Mouse (Mus musculus) heart, embryonic 10.5 days (tissue): Measurements from ENCODE around the gene Ccl1. TPM values are rescaled to one million over a fixed set of nuclear protein-coding genes. Genes with fewer than 3 reads are reported as not detected.

Experiments
- DNase-seq: peaks from one replicate; pipeline ENCODE4 v3.0.0-alpha.2; 2017; ENCODE audit warnings: low spot score
- H3K27ac ChIP-seq: fragments of 300-500 bp; sonication (generic); 2 replicates; pipeline ENCODE4 v1.5.1; 2016; ENCODE audit warnings: mild to moderate bottlenecking
- H3K27me3 ChIP-seq: fragments of 300-500 bp; sonication (generic); 2 replicates; pipeline ENCODE4 v1.6.1; 2016; ENCODE audit warnings: mild to moderate bottlenecking; ENCODE audit not compliant: poor library complexity, insufficient read depth, severe bottlenecking
- H3K36me3 ChIP-seq: fragments of 300-500 bp; sonication (generic); 2 replicates; pipeline ENCODE4 v1.6.1; 2016; ENCODE audit warnings: mild to moderate bottlenecking, moderate library complexity
- H3K4me1 ChIP-seq: fragments of 300-500 bp; sonication (generic); 2 replicates; pipeline ENCODE4 v1.6.1; 2016; ENCODE audit warnings: mild to moderate bottlenecking
- H3K4me3 ChIP-seq: fragments of 300-500 bp; sonication (generic); 2 replicates; pipeline ENCODE4 v1.5.1; 2016; ENCODE audit warnings: mild to moderate bottlenecking, moderate library complexity
- H3K9me3 ChIP-seq: fragments of 300-500 bp; sonication (generic); 2 replicates; pipeline ENCODE4 v1.6.1; 2016; ENCODE audit warnings: mild to moderate bottlenecking, moderate library complexity
- WGBS: fragments of 180-500 bp; shearing (Covaris S2); methylation state at CpG from one replicate; pipeline ENCODE4 v1.1.7; 2016; 5-methylcytosine and 5-hydroxymethylcytosine counted together
- polyA plus RNA-seq: library from polyadenylated mRNA; unstranded; fragments of >200 nt; fragmentation: Nextera tagmentation; extraction: Ambion mirVana; gene quantifications from 2 replicates; pipeline ENCODE4 v1.2.1, GENCODE M21; 2016

Gene Ccl1
- not detected in 2 replicates for polyA plus RNA-seq

- DNase-seq: no peak
- Histone ChIP-seq H3K36me3 (no peaks in the 10 kb centered on the region), H3K9me3 (no peaks in the 10 kb centered on the region), H3K4me1 (no peaks in the 10 kb centered on the region), H3K27ac (no peak within 1 kb of the TSS), H3K27me3 (peaks cover 5% of the 10 kb centered on the region), H3K4me3 (no peak within 1 kb of the TSS)
- WGBS: 69% methylated on average over 4 of the region's 4 CpGs
Measured at GRCm38 (mm10) chr11:82305590-82305989, at the start of gene Ccl1. Gene Ccl1, minus strand, starts transcription at chr11:82305690.

GRCm38 (mm10) chr11:82351039-82351438 is 45.5 kb upstream of the Ccl1 start:
- H3K36me3 ChIP-seq: no peaks in the 10 kb centered on the region

GRCm38 (mm10) chr11:82340900-82341299 is 35.4 kb upstream of the Ccl1 start:
- 44% methylated on average over 2 of the region's 2 CpGs for whole genome bisulfite sequencing
- no peaks in the 10 kb centered on the region for H3K36me3 ChIP-seq
- H3K27ac ChIP-seq: 0 out of 2 replicates have a peak overlapping the region, but pooled peaks have one; percentile 31
- no peak for DNase-seq
- no peaks in the 10 kb centered on the region for H3K9me3 ChIP-seq
- H3K4me3 ChIP-seq: no peak overlapping the region
- H3K27me3 ChIP-seq: 0 out of 2 replicates have a peak, but pooled peaks cover 4% of the 10 kb centered on the region
- H3K4me1 ChIP-seq: peaks cover 24% of the 10 kb centered on the region

More at GRCm38 (mm10) chr11:82351039-82351438, 45.5 kb upstream of the Ccl1 start:
- no peaks in the 10 kb centered on the region for H3K9me3 ChIP-seq
- H3K4me3 ChIP-seq: no peak overlapping the region
- peaks cover 6% of the 10 kb centered on the region; the same call in 1 of the 2 replicates for H3K4me1 ChIP-seq
- H3K27me3 ChIP-seq: 0 out of 2 replicates have a peak, but pooled peaks cover 4% of the 10 kb centered on the region
- 75% methylated on average over 10 of the region's 10 CpGs for WGBS
- no peak overlapping the region for H3K27ac ChIP-seq
- no peak for DNase-seq

GRCm38 (mm10) chr11:82340416-82340815 is 34.9 kb upstream of the Ccl1 start:
- DNase-seq: no peak
- Histone ChIP-seq H3K27ac (peak overlapping the region; percentile 31; the same call in 1 of the 2 replicates), H3K27me3 (0 out of 2 replicates have a peak, but pooled peaks cover 4% of the 10 kb centered on the region), H3K9me3 (no peaks in the 10 kb centered on the region), H3K36me3 (no peaks in the 10 kb centered on the region), H3K4me3 (no peak overlapping the region), H3K4me1 (peaks cover 19% of the 10 kb centered on the region)
- WGBS: 38% methylated on average over 6 of the region's 6 CpGs

GRCm38 (mm10) chr11:82339921-82340401 is 34.5 kb upstream of the Ccl1 start:
- H3K27ac ChIP-seq: peak overlapping the region; percentile 31; the same call in 1 of the 2 replicates
- DNase-seq: peak; percentile 83
- H3K4me3 ChIP-seq: no peak overlapping the region
- no peaks in the 10 kb centered on the region for H3K9me3 ChIP-seq
- 0 out of 2 replicates have a peak, but pooled peaks cover 4% of the 10 kb centered on the region for H3K27me3 ChIP-seq
- H3K4me1 ChIP-seq: peaks cover 19% of the 10 kb centered on the region
- 11% methylated on average over 7 of the region's 7 CpGs for WGBS
- no peaks in the 10 kb centered on the region for H3K36me3 ChIP-seq

GRCm38 (mm10) chr11:82313153-82313552 is 7.7 kb upstream of the Ccl1 start:
- peaks cover 12% of the 10 kb centered on the region for H3K27me3 ChIP-seq
- no peaks in the 10 kb centered on the region for H3K9me3 ChIP-seq
- H3K4me1 ChIP-seq: no peaks in the 10 kb centered on the region
- H3K27ac ChIP-seq: no peak overlapping the region
- WGBS: 38% methylated on average over 7 of the region's 7 CpGs
- no peak for DNase-seq
- H3K36me3 ChIP-seq: no peaks in the 10 kb centered on the region
- H3K4me3 ChIP-seq: no peak overlapping the region

- 27% methylated on average over 11 of the region's 12 CpGs for WGBS
- no peak overlapping the region for H3K27ac ChIP-seq
- H3K9me3 ChIP-seq: no peaks in the 10 kb centered on the region
- H3K36me3 ChIP-seq: no peaks in the 10 kb centered on the region
- H3K4me3 ChIP-seq: no peak overlapping the region
- peaks cover 12% of the 10 kb centered on the region for H3K27me3 ChIP-seq
- no peaks in the 10 kb centered on the region for H3K4me1 ChIP-seq
- DNase-seq: no peak
Measured at GRCm38 (mm10) chr11:82310336-82311045, 5.0 kb upstream of the Ccl1 start.

GRCm38 (mm10) chr11:82297895-82298294 is 7.6 kb downstream of the Ccl1 start:
- Histone ChIP-seq H3K4me3 (no peak overlapping the region), H3K27me3 (no peaks in the 10 kb centered on the region), H3K36me3 (no peaks in the 10 kb centered on the region), H3K9me3 (no peaks in the 10 kb centered on the region), H3K27ac (no peak overlapping the region), H3K4me1 (no peaks in the 10 kb centered on the region)
- WGBS: 75% methylated on average over 4 of the region's 4 CpGs
- no peak for DNase-seq

GRCm38 (mm10) chr11:82290841-82291240 is 14.6 kb downstream of the Ccl1 start:
- Histone ChIP-seq H3K27ac (no peak overlapping the region), H3K4me1 (no peaks in the 10 kb centered on the region), H3K36me3 (no peaks in the 10 kb centered on the region), H3K4me3 (no peak overlapping the region), H3K27me3 (no peaks in the 10 kb centered on the region), H3K9me3 (no peaks in the 10 kb centered on the region)
- no peak for DNase-seq

GRCm38 (mm10) chr11:82274149-82274812 is 31.2 kb downstream of the Ccl1 start:
- no peak overlapping the region for H3K4me3 ChIP-seq
- H3K36me3 ChIP-seq: no peaks in the 10 kb centered on the region
- H3K27me3 ChIP-seq: peaks cover 17% of the 10 kb centered on the region; the same call in 1 of the 2 replicates
- no peaks in the 10 kb centered on the region for H3K9me3 ChIP-seq
- WGBS: 70% methylated on average over 8 of the region's 8 CpGs
- no peak overlapping the region for H3K27ac ChIP-seq
- no peaks in the 10 kb centered on the region for H3K4me1 ChIP-seq
- DNase-seq: no peak

- WGBS: 36% methylated on average over 4 of the region's 4 CpGs
- DNase-seq: no peak
- Histone ChIP-seq H3K4me3 (no peak overlapping the region), H3K4me1 (peaks cover 9% of the 10 kb centered on the region; the same call in 1 of the 2 replicates), H3K9me3 (no peaks in the 10 kb centered on the region), H3K27me3 (peaks cover 36% of the 10 kb centered on the region), H3K27ac (no peak overlapping the region), H3K36me3 (no peaks in the 10 kb centered on the region)
Measured at GRCm38 (mm10) chr11:82259131-82259530, 46.4 kb downstream of the Ccl1 start.

- no peaks in the 10 kb centered on the region for H3K9me3 ChIP-seq
- H3K36me3 ChIP-seq: no peaks in the 10 kb centered on the region
- H3K27ac ChIP-seq: no peak overlapping the region
- no peak for DNase-seq
- H3K27me3 ChIP-seq: peaks cover 60% of the 10 kb centered on the region
- 7% methylated on average over 4 of the region's 4 CpGs for WGBS
- H3K4me3 ChIP-seq: no peak overlapping the region
- peaks cover 9% of the 10 kb centered on the region; the same call in 1 of the 2 replicates for H3K4me1 ChIP-seq
Measured at GRCm38 (mm10) chr11:82255601-82256000, 49.9 kb downstream of the Ccl1 start.

GRCm38 (mm10) chr11:82253421-82253820 is 52.1 kb downstream of the Ccl1 start:
- Histone ChIP-seq H3K36me3 (no peaks in the 10 kb centered on the region), H3K27ac (no peak overlapping the region), H3K9me3 (no peaks in the 10 kb centered on the region), H3K4me1 (0 out of 2 replicates have a peak, but pooled peaks cover 3% of the 10 kb centered on the region), H3K27me3 (peaks cover 57% of the 10 kb centered on the region; the same call in 1 of the 2 replicates), H3K4me3 (no peak overlapping the region)
- DNase-seq: no peak
- WGBS: 54% methylated on average over 4 of the region's 4 CpGs
